Mouse (Mus musculus) ES-Bruce4 (cell line): ENCODE measurements around the gene Prrxl1.

ENCODE experiments used
- CTCF ChIP-seq: IDR thresholded peaks from one replicate; pipeline ENCODE4 v1.8.1; 2011; ENCODE audit warnings: low read depth, low read length
- EP300 ChIP-seq: IDR thresholded peaks from 2 replicates; pipeline ENCODE4 v1.6.1; 2011; ENCODE audit warnings: low read depth, low read length; ENCODE audit not compliant: insufficient read depth

DNA sequence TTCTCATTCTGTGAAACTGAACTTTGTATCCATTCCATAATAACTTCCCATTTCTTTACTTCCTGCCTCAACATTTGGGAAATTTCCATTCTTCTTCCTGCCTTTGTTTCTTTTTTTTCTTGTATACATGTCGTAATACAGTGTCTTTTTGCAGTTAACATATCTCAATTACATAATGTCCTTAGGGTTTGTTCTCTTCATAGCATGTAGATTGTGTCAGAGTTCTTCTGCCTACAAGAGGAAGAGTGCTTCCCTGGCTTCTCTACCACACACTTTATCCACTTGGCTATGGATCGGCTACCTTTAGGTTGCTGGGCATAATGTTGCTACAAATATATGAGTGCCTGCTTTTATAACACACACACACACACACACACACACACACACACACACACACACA is 96.7 kb downstream of the Prrxl1 start:
- TF ChIP-seq CTCF (no peak), EP300 (no peak)
